Mouse (Mus musculus) stomach, embryonic 15.5 days (tissue): Measurements from ENCODE around the gene Pacs2. TPM values are rescaled to one million over a fixed set of nuclear protein-coding genes. Genes with fewer than 3 reads are reported as not detected.
A peak's percentile ranks its signal among the peaks of the same experiment; 100 is the strongest.

Source experiments
- ATAC-seq: fragments of 200-750 bp; cut with Nextera tagmentation; 2 replicates; pipeline ENCODE4 v1.8.0; 2017; ENCODE audit warnings: low read depth, moderate number of reproducible peaks, moderate TSS enrichment; ENCODE audit not compliant: insufficient read depth, low FRiP score
- H3K27ac ChIP-seq: fragments of 300-500 bp; sonication (generic); 2 replicates; pipeline ENCODE4 v1.5.1; 2015; ENCODE audit warnings: mild to moderate bottlenecking, inconsistent platforms
- H3K27me3 ChIP-seq: fragments of 300-500 bp; sonication (generic); replicated peaks from 2 replicates; pipeline ENCODE4 v1.6.1; 2015; ENCODE audit warnings: inconsistent platforms
- H3K36me3 ChIP-seq: fragments of 300-500 bp; sonication (generic); 2 replicates; pipeline ENCODE4 v1.6.1; 2015; ENCODE audit warnings: inconsistent platforms
- H3K4me1 ChIP-seq: fragments of 300-500 bp; sonication (generic); 2 replicates; pipeline ENCODE4 v1.6.1; 2015; ENCODE audit warnings: inconsistent platforms
- H3K4me2 ChIP-seq: fragments of 300-500 bp; sonication (generic); 2 replicates; pipeline ENCODE4 v1.6.1; 2015; ENCODE audit warnings: mild to moderate bottlenecking, inconsistent platforms
- H3K4me3 ChIP-seq: fragments of 300-500 bp; sonication (generic); replicated peaks from 2 replicates; pipeline ENCODE4 v1.5.1; 2015; ENCODE audit warnings: inconsistent platforms
- H3K9ac ChIP-seq: fragments of 300-500 bp; sonication (generic); 2 replicates; pipeline ENCODE4 v1.6.1; 2015; ENCODE audit warnings: inconsistent platforms
- H3K9me3 ChIP-seq: fragments of 300-500 bp; sonication (generic); 2 replicates; pipeline ENCODE4 v1.6.1; 2016; ENCODE audit warnings: inconsistent platforms
- WGBS: fragments of 180-500 bp; shearing (Covaris S2); methylation state at CpG from one replicate; pipeline ENCODE4 v1.1.7; 2015; 5-methylcytosine and 5-hydroxymethylcytosine counted together
- polyA plus RNA-seq: library from polyadenylated mRNA; unstranded; fragments of >200 nt; fragmentation: Nextera tagmentation; extraction: Ambion mirVana; gene quantifications from 2 replicates; pipeline ENCODE4 v1.2.1, GENCODE M21; 2015

The Pacs2 gene
- polyA plus RNA-seq, 1 experiment from 2014 or later = 12.1 TPM

DNA sequence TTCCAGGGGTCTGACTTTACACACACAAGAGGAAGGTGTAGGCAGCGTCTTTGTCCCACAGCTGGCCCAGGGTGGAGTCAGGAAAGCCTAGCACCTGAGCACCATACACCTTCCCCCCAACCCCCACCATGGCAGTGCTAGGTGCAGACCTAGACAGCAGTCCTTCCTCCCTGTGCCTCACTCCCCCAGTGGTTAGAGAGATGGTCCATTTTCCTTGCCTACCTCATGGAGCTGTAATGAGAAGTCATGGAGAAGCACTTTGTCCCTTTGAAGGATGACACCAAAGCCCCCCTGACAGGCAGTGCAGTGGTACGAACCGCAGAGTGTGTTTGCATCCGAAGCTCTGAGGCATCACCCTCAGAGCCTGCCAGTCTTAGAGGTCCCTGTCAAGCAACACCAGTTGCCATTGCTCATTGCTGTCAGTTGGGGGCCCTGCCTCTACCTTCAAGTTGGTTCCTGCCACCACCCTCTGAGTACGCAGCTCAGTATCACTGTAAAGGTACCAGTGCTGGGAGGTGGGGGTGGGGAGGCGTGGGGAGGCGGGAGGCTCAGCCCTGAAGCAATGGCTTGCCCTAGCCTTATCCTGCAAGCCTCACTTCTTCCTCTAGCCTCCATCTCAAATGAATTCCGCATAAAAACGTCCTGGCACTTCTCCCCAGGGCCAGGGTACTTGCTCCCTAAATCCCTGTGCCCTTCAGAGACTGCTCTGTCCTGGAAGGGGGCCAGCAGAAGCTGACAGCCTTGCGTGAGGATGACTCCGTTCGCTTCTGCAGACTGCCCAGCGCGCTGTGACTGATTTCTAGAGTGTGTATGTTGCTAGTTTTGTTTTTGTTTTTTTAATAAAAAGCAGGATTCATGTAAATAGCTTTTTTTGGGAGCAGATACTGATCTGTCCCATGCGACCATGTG lies 59.4 kb downstream of the Pacs2 start:
- Histone ChIP-seq H3K4me2 (peak overlapping the region; percentile 91), H3K4me1 (peaks cover 19% of the 10 kb centered on the region), H3K27me3 (no peaks in the 10 kb centered on the region), H3K9ac (0 out of 2 replicates have a peak overlapping the region, but pooled peaks have one; percentile 10), H3K9me3 (no peaks in the 10 kb centered on the region), H3K27ac (peak overlapping the region; percentile 90), H3K36me3 (peaks cover 12% of the 10 kb centered on the region), H3K4me3 (peak overlapping the region; percentile 47)
- peak; percentile 28; the same call in 1 of the 2 replicates for ATAC-seq
- WGBS = 10% methylated on average over 15 of the region's 15 CpGs

DNA sequence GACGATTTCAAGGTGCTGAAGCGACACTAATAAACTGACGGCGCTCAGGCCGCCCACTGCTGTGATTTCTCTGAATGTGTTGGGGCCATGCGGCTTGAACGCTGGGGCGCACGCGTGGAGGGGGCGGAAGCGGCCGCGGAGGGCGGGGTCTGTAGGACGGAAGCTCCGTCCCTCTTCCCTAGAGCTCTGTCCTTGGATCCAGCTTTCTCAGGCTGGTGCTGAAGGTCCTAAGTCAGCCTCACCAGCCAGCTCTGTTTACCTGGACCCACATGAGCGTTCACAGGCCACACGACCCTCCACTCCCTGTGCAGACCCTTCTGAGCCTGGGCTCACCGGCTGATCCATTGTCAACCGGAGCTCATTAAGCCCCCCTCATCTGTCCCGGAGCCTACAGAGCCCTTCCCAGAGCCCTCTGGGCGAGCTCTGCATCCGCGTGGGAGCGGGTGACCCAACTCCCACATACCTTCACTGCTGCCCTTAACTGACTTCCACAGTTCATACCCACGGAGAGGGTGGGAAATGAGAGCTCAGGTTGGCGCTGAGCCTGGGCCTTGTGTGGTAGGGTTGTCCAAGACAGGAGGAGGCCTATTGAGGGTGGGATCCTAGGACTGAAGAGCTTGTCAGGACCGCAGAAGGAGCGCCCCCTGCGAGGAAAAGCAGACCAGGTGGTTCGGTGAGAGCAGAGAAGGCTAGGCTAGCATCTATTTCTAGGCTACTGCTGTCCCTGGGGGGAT lies 60.2 kb downstream of the Pacs2 start, which contains the start of gene Tex22:
Gene Tex22 (plus strand): TSS at position 174 of the 734 bp plus-strand sequence.
- Histone ChIP-seq H3K27me3 (no peaks in the 10 kb centered on the region), H3K4me2 (peak within 1 kb of the TSS; percentile 91), H3K9ac (peak within 1 kb of the TSS; percentile 35; the same call in 1 of the 2 replicates), H3K4me1 (peaks cover 19% of the 10 kb centered on the region), H3K4me3 (peak within 1 kb of the TSS; percentile 47), H3K36me3 (peaks cover 8% of the 10 kb centered on the region), H3K27ac (peak within 1 kb of the TSS; percentile 90), H3K9me3 (no peaks in the 10 kb centered on the region)
- peak; percentile 90 for ATAC-seq
- 3% methylated on average over 32 of the region's 32 CpGs for WGBS

DNA sequence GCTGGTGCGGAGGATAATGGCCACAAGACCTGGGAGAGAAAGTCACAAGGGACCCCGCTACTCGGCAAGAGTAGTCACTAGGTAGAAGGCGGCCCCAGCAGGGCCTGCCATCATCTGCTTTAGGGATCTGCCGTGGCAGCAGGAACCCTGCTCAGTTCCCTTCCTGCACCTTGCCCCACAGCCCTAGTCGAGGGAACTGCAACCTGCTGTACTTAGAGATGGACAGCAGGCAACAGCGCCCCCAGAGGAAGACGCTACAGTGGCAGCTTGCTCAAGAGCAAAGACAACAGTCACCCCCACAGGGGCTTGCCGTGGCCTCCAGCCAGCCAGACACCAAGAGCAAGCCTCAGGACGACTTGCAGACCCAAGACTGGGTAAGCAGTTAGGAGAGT lies 60.8 kb downstream of the Pacs2 start:
- peaks cover 19% of the 10 kb centered on the region for H3K4me1 ChIP-seq
- peak overlapping the region; percentile 90 for H3K27ac ChIP-seq
- no peaks in the 10 kb centered on the region for H3K27me3 ChIP-seq
- peak overlapping the region; percentile 91 for H3K4me2 ChIP-seq
- peak overlapping the region; percentile 47 for H3K4me3 ChIP-seq
- peak; percentile 76 for ATAC-seq
- H3K9me3 ChIP-seq = no peaks in the 10 kb centered on the region
- WGBS = 8% methylated on average over 10 of the region's 10 CpGs
- no peak overlapping the region for H3K9ac ChIP-seq
- H3K36me3 ChIP-seq = peaks cover 4% of the 10 kb centered on the region

DNA sequence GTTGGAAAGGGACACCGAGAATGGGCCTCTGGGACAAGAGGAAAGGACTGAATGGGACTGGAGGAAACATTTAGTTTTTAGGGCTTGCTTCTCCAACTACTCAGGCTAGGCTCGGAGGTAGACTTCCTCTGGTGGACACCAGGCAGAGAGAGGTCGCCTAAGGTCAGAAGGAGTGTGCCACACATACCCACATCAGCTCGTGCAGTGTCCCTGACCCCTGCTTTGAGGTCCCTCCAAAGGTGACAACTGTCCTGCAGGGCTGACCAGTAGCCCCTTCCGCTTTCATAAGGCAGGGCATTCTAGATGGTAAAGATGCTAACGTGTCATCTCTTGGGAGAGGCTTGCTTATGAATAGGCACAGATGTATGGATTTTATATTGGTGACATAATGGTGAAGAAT lies 61.2 kb downstream of the Pacs2 start:
- H3K9ac ChIP-seq = no peak overlapping the region
- WGBS = 49% methylated on average over 6 of the region's 6 CpGs
- H3K27me3 ChIP-seq = no peaks in the 10 kb centered on the region
- ATAC-seq = no peak
- H3K27ac ChIP-seq = no peak overlapping the region
- H3K36me3 ChIP-seq = no peaks in the 10 kb centered on the region; the same call in 1 of the 2 replicates
- H3K4me2 ChIP-seq = peak overlapping the region; percentile 91
- H3K9me3 ChIP-seq = no peaks in the 10 kb centered on the region
- peaks cover 19% of the 10 kb centered on the region for H3K4me1 ChIP-seq
- H3K4me3 ChIP-seq = 0 out of 2 replicates have a peak overlapping the region, but pooled peaks have one; percentile 47

DNA sequence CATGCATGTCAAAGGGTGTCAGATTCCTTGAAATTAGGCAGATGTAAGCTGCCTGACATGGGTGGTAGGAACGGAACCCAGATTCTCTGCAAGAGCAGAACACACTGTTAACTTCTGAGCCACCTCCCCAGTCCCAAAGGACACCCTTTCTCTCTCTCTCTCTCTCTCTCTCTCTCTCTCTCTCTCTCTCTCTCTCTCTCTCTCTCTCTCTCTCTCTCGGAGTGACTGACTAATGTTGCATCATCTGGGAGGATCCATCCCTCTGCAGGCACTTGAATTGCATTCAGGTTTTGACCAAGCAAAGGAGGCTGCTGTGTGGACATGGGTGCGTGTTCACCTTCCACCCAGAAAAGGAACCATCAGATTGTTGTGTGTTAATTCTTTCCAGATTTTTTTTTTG lies 73.0 kb downstream of the Pacs2 start:
- 70% methylated on average over 3 of the region's 3 CpGs for WGBS
- no peaks in the 10 kb centered on the region for H3K36me3 ChIP-seq
- H3K4me2 ChIP-seq = no peak overlapping the region
- no peak overlapping the region for H3K9ac ChIP-seq
- H3K27ac ChIP-seq = no peak overlapping the region
- H3K4me3 ChIP-seq = no peak overlapping the region
- no peaks in the 10 kb centered on the region for H3K9me3 ChIP-seq
- H3K4me1 ChIP-seq = no peaks in the 10 kb centered on the region
- ATAC-seq = no peak
- H3K27me3 ChIP-seq = no peaks in the 10 kb centered on the region

DNA sequence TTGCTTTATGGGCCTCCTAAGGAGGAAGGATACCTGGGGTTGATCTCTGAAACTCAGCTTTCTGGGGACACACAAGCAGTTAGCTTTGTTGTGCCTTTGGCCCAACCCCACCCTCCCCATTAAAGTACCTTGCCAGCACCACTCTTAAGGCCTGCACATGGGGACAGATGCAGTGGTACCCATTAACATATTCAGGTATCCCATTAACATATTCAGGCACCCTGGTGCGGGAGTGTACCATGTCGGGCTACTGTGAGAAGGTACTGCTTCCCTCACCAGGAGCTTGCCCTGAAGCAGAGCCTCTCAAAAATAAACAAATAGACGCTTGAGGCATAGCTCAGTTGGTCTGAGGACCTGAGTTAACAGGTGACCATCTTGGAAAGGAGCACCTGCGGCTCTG lies 73.7 kb downstream of the Pacs2 start:
- no peak for ATAC-seq
- Histone ChIP-seq H3K4me2 (no peak overlapping the region), H3K36me3 (no peaks in the 10 kb centered on the region), H3K9ac (no peak overlapping the region), H3K27ac (no peak overlapping the region), H3K27me3 (no peaks in the 10 kb centered on the region), H3K9me3 (no peaks in the 10 kb centered on the region), H3K4me1 (no peaks in the 10 kb centered on the region), H3K4me3 (no peak overlapping the region)
- 37% methylated on average over 4 of the region's 4 CpGs for WGBS

DNA sequence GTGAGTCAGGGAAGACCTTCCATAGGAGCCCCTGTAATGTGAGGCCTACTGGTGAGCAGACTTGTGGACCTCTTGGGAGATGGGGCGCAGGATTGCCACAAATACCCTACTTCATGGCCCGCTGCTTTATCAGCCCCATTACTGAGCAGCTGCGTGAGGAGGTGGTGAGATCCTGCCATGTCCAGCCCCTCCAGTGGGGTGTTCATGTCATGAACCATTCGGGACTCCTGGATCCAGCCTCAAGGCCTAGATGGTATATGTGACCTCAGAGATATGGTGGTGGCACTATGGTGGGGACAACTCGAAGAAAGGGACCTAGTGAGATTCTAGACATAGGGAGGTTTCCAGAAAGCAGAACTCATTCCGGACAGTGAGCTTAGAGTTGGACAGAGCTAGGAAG lies 74.8 kb downstream of the Pacs2 start:
- ATAC-seq = no peak
- no peaks in the 10 kb centered on the region for H3K27me3 ChIP-seq
- H3K4me3 ChIP-seq = no peak overlapping the region
- no peak overlapping the region for H3K9ac ChIP-seq
- H3K4me1 ChIP-seq = no peaks in the 10 kb centered on the region
- no peaks in the 10 kb centered on the region for H3K9me3 ChIP-seq
- H3K36me3 ChIP-seq = no peaks in the 10 kb centered on the region
- H3K27ac ChIP-seq = no peak overlapping the region
- no peak overlapping the region for H3K4me2 ChIP-seq
- 86% methylated on average over 6 of the region's 6 CpGs for WGBS

DNA sequence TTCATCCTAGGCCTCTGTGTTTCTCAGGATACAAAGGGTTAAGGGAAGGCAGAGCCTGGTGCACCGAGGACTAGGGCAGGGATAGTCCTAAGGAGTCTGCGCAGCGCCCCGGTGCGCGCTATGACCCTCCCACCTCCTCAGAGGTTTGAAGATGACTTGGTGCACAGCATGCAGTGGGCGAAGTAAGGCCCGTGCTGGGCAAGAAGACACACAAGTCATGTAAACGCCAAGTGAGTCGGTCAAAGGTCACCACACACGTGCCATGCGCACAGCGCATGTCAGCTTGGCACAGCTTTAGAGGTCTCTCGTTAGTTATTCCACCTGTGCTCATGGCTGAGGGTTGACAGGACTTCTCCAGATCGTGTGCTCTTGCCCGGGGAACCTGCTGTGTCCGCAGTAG lies 75.7 kb downstream of the Pacs2 start:
- H3K27ac ChIP-seq = no peak overlapping the region
- H3K27me3 ChIP-seq = no peaks in the 10 kb centered on the region
- WGBS = 83% methylated on average over 17 of the region's 17 CpGs
- H3K4me2 ChIP-seq = no peak overlapping the region
- H3K36me3 ChIP-seq = no peaks in the 10 kb centered on the region
- no peaks in the 10 kb centered on the region for H3K4me1 ChIP-seq
- H3K4me3 ChIP-seq = no peak overlapping the region
- no peak for ATAC-seq
- H3K9me3 ChIP-seq = no peaks in the 10 kb centered on the region
- H3K9ac ChIP-seq = no peak overlapping the region

DNA sequence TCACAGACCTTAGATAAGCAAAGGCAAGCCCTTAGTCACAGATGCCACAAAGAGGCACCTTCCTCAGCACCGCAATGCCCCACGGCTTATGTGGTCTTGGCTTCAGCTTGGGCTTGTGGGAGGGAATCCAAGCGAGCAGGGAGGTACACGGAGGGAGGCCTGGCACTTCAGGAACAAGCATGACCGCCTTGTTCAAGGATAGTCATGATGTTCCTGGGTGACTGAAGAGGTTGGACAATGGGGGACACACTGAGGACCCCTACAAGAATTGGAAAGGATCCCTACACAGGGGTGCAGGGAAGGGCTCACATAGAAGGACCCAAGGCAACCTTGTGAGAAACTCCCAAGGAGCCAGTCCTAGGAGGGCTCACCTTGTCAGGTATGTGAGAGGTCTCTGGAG lies 82.7 kb downstream of the Pacs2 start:
- Histone ChIP-seq H3K27me3 (no peaks in the 10 kb centered on the region), H3K9ac (no peak overlapping the region), H3K9me3 (no peaks in the 10 kb centered on the region), H3K36me3 (no peaks in the 10 kb centered on the region), H3K4me1 (peaks cover 37% of the 10 kb centered on the region), H3K27ac (no peak overlapping the region), H3K4me2 (peak overlapping the region; percentile 84), H3K4me3 (no peak overlapping the region)
- ATAC-seq = no peak
- 83% methylated on average over 5 of the region's 5 CpGs for WGBS

DNA sequence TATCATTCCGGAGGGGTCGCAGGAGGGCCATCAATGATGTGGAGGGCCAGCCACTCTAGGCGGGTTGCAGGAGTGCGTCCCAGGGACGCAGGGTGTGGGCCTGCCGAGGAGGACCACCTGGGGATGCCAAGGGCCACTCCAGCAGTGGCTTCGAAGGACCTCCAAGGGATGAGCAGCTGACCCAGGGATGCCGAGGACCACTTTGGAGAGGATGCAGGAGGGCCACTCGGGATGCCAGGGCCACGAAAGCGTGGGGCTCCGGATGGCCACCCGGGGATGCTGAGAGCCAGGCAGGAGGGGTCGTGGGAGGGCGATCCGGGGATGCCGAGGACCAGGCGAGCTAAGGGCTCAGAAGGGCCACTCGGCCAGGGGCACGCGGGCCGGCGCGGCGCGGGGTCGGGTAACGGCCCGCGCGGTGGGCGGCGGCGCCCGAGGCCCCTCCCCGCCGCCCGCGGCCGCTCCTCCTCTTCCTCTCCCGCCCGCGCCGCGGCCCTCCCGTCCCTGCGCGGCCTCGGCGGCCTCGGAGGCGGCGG lies 83.5 kb downstream of the Pacs2 start, which contains the start of gene Mta1:
Gene Mta1 (plus strand): TSS at position 530 of the 533 bp plus-strand sequence.
- ATAC-seq = peak; percentile 71

DNA sequence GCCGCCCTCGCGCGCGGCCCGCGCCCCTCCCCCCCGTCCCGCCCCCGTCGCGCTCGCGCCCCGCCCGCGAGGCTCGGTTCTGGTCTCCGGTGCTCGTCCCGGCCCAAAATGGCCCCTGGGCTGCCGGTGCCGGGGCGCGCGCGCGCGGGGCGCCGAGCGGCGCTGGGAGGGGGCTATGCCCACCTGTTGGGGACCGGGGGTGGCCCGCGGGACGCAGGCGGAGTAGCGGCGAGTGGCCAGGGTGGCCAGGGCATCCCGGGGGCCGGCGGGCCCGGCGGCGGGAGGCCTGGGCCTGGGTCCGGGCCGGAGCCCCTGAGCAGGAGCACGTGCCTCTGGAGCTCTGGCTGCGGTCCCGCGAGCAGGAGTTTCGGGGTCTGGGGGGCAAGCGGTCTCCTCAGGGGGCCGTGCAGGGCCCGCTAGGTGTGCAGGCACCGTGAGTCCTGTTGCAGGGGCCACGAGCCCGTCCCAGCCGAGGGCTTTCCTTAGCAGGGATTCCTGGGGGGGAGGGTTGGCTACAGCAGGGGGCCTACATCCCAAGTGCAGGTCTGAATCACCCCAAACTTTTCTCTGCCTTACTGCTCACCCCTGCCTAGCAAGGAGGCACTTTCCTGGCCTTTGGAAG lies 84.3 kb downstream of the Pacs2 start:
- Histone ChIP-seq H3K4me1 (peaks cover 50% of the 10 kb centered on the region), H3K9ac (peak overlapping the region; percentile 99), H3K27ac (peak overlapping the region; percentile 76), H3K27me3 (no peaks in the 10 kb centered on the region), H3K36me3 (no peaks in the 10 kb centered on the region), H3K4me2 (peak overlapping the region; percentile 87), H3K4me3 (peak overlapping the region; percentile 92), H3K9me3 (no peaks in the 10 kb centered on the region)
- WGBS = 0% methylated on average over 30 of the region's 60 CpGs
- peak; percentile 1; the same call in 1 of the 2 replicates for ATAC-seq

More for the DNA sequence above, 83.5 kb downstream of the Pacs2 start, which contains the start of gene Mta1:
- Histone ChIP-seq H3K9me3 (no peaks in the 10 kb centered on the region), H3K27me3 (no peaks in the 10 kb centered on the region), H3K9ac (peak within 1 kb of the TSS; percentile 99), H3K36me3 (no peaks in the 10 kb centered on the region), H3K4me2 (peak within 1 kb of the TSS; percentile 87), H3K27ac (peak within 1 kb of the TSS; percentile 76), H3K4me3 (peak within 1 kb of the TSS; percentile 92), H3K4me1 (peaks cover 44% of the 10 kb centered on the region)
- WGBS = 4% methylated on average over 18 of the region's 53 CpGs
